Mouse (Mus musculus) stomach, postnatal 0 days (tissue): ENCODE data around the gene Tmem107.

Source experiments
- CTCF ChIP-seq: IDR thresholded peaks from 2 replicates; pipeline ENCODE4 v1.5.1; 2016; ENCODE audit warnings: antibody characterized with exemption, low read depth, mild to moderate bottlenecking, moderate library complexity
- EP300 ChIP-seq: optimal IDR thresholded peaks from 2 replicates; pipeline ENCODE3; 2016; ENCODE audit warnings: antibody characterized with exemption

- TF ChIP-seq CTCF (no peak), EP300 (no peak)
These were observed 1.6 kb downstream of the Tmem107 start for GRCm38 (mm10) chr11:69072234-69072633.
